Mouse (Mus musculus): ENCODE measurements around the gene Kcna6. TPM values are rescaled to one million over a fixed set of nuclear protein-coding genes. Genes with fewer than 3 reads are reported as not detected.

The Kcna6 gene
- polyA plus RNA-seq, 1 experiment from 2014 or later: 1.6 TPM

GRCm38 (mm10) chr6:126664569-126664968, 75.9 kb downstream of the Kcna6 start:
- ATAC-seq (ENCODE audit: borderline replicate concordance, extremely low read depth, low FRiP score, low TSS enrichment): no peak
- Histone ChIP-seq H3K9me3 (no peaks in the 10 kb centered on the region), H3K4me1 (no peaks in the 10 kb centered on the region)

More at GRCm38 (mm10) chr6:126664569-126664968, 75.9 kb downstream of the Kcna6 start:
- H3K4me2 ChIP-seq: no peak overlapping the region
- 53% methylated on average over 3 of the region's 3 CpGs for WGBS
- H3K4me3 ChIP-seq: no peak overlapping the region
- no peak overlapping the region for H3K9ac ChIP-seq
- H3K27me3 ChIP-seq: 0 out of 2 replicates have a peak, but pooled peaks cover 4% of the 10 kb centered on the region
- H3K27ac ChIP-seq: no peak overlapping the region
- no peaks in the 10 kb centered on the region for H3K36me3 ChIP-seq

Other genes starting within 250 kb of the Kcna6 start
- gene Kcna5, start 205.3 kb downstream of the Kcna6 start, polyA plus RNA-seq (2015; fragmentation: Nextera tagmentation; extraction: Ambion mirVana): 3.1 and 3.3 TPM in 2 replicates
- 0.34 and 0.35 TPM in 2 replicates for gene Kcna1, start 94.3 kb downstream of the Kcna6 start, polyA plus RNA-seq (2015; fragmentation: Nextera tagmentation; extraction: Ambion mirVana)
- 205 and 206 TPM in 2 replicates for gene Ndufa9, start 108.5 kb upstream of the Kcna6 start, polyA plus RNA-seq (2015; fragmentation: Nextera tagmentation; extraction: Ambion mirVana)
- gene Akap3, start 112.4 kb upstream of the Kcna6 start, polyA plus RNA-seq (2015; fragmentation: Nextera tagmentation; extraction: Ambion mirVana): not detected in 2 replicates
- gene Dyrk4, start 181.2 kb upstream of the Kcna6 start, polyA plus RNA-seq (2015; fragmentation: Nextera tagmentation; extraction: Ambion mirVana): 0.26 TPM in 1 of 2 replicates, not detected in the other
- gene Rad51ap1, start 198.9 kb upstream of the Kcna6 start, polyA plus RNA-seq (2015; fragmentation: Nextera tagmentation; extraction: Ambion mirVana): 65.8 and 68.8 TPM in 2 replicates
- gene D6Wsu163e, start 199.3 kb upstream of the Kcna6 start, polyA plus RNA-seq (2015; fragmentation: Nextera tagmentation; extraction: Ambion mirVana): 18.3 and 18.5 TPM in 2 replicates

All from lung, embryonic 15.5 days (tissue).